Mouse (Mus musculus): ENCODE data around the gene Arhgef19.

The Arhgef19 gene

GRCm38 (mm10) chr4:141283879-141284411 lies 44.6 kb downstream of the Arhgef19 start:
- DNase-seq (ENCODE audit: low spot score in 2 of 2), result no peak

GRCm38 (mm10) chr4:141284486-141284885 lies 45.2 kb downstream of the Arhgef19 start:
- DNase-seq (ENCODE audit: low spot score in 2 of 2), result no peak

GRCm38 (mm10) chr4:141285128-141285527 lies 45.8 kb downstream of the Arhgef19 start:
- no peak for DNase-seq (ENCODE audit: low spot score in 2 of 2)

- no peak for DNase-seq (ENCODE audit: low spot score in 2 of 2)
Measured at GRCm38 (mm10) chr4:141286860-141287517, 47.7 kb downstream of the Arhgef19 start.

GRCm38 (mm10) chr4:141287518-141288004 lies 48.3 kb downstream of the Arhgef19 start:
- no peak for DNase-seq (ENCODE audit: low spot score in 2 of 2)

GRCm38 (mm10) chr4:141288152-141288551 lies 48.9 kb downstream of the Arhgef19 start:
- no peak for DNase-seq (ENCODE audit: low spot score in 2 of 2)

GRCm38 (mm10) chr4:141291571-141292375 lies 52.5 kb downstream of the Arhgef19 start:
- no peak for DNase-seq (ENCODE audit: low spot score in 2 of 2)

- no peak for DNase-seq (ENCODE audit: low spot score in 2 of 2)
Measured at GRCm38 (mm10) chr4:141295774-141296186, 56.5 kb downstream of the Arhgef19 start.

- no peak for DNase-seq (ENCODE audit: low spot score in 2 of 2)
Measured at GRCm38 (mm10) chr4:141297934-141298333, 58.6 kb downstream of the Arhgef19 start.

GRCm38 (mm10) chr4:141299356-141299755 lies 60.1 kb downstream of the Arhgef19 start:
- DNase-seq (ENCODE audit: low spot score in 2 of 2), result peak in 1 of 2 experiments; percentile 58

GRCm38 (mm10) chr4:141300196-141300595 lies 60.9 kb downstream of the Arhgef19 start:
- DNase-seq (ENCODE audit: low spot score in 2 of 2), result no peak

GRCm38 (mm10) chr4:141301116-141301553 lies 61.8 kb downstream of the Arhgef19 start, which contains the start of gene Epha2:
TSS of gene Epha2 (plus strand) at chr4:141301240.
- peak; percentile 91 to 93 for DNase-seq (ENCODE audit: low spot score in 2 of 2)

- DNase-seq (ENCODE audit: low spot score in 2 of 2), result no peak
Measured at GRCm38 (mm10) chr4:141301591-141302427, 62.5 kb downstream of the Arhgef19 start.

GRCm38 (mm10) chr4:141302428-141303401 lies 63.4 kb downstream of the Arhgef19 start:
- DNase-seq (ENCODE audit: low spot score in 2 of 2), result no peak

GRCm38 (mm10) chr4:141303402-141304222 lies 64.3 kb downstream of the Arhgef19 start:
- DNase-seq (ENCODE audit: low spot score in 2 of 2), result no peak

- DNase-seq (ENCODE audit: low spot score in 2 of 2), result no peak
Measured at GRCm38 (mm10) chr4:141304223-141304611, 64.9 kb downstream of the Arhgef19 start.

- no peak for DNase-seq (ENCODE audit: low spot score in 2 of 2)
Measured at GRCm38 (mm10) chr4:141306057-141306456, 66.8 kb downstream of the Arhgef19 start.
